ENCODE assay signal across 9 mouse cellular contexts in the genomic region with DNA sequence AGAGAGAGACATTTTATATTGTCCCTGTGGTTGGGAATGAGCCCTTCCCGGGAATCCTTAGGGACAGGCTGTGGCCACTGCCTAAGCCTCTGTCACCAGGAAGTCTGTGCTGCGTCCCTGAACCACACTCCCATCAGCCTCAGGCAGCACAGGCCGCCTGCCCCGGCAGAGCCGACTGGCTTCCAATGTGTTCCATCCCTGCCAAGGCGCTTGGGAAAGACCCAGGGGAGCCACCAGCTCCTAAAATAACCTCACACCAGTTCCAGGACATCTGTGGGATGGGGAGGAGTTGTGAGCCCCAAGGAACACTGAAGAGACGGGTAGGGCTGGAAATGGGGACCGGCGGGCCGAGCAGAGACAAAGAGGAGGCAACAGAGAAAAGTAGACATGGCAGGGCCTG. TPM values are rescaled to one million over a fixed set of nuclear protein-coding genes. Genes with fewer than 3 reads are reported as not detected.
DNase-seq lines count a peak whose midpoint lies in the region; ATAC-seq and TF ChIP-seq lines count a peak whose summit lies in the region.
"Had no signal": no experiment of that assay in that cellular context is flagged by ENCODE, and none has a peak within 500 bp of the region (broad histone marks: within the 10 kb centered on the region; RNA-seq: fewer than 3 reads in every experiment).

No protein-coding gene starts in this region.

- no peak for TF ChIP-seq CTCF in hindbrain, postnatal 0 days (IDR thresholded peaks at IDR 0.05; ENCODE audit: low read depth)
- TF ChIP-seq CTCF in gastrocnemius, adult 2 months (IDR thresholded peaks at IDR 0.05): no peak
- TF ChIP-seq CTCF in kidney, postnatal 0 days (IDR thresholded peaks at IDR 0.05; ENCODE audit: low read depth): no peak
- no peak for TF ChIP-seq CTCF in intestine, postnatal 0 days (IDR thresholded peaks at IDR 0.05; ENCODE audit: low read depth)

- no peak overlapping the region for H3K9ac ChIP-seq in hindbrain, postnatal 0 days (replicated peaks; ENCODE audit: low read length)
- H3K9ac ChIP-seq in hindbrain, embryonic 13.5 days: no peak overlapping the region
- H3K9ac ChIP-seq in kidney, postnatal 0 days (ENCODE audit: low read depth, low read length): no peak overlapping the region
- no peak overlapping the region for H3K9ac ChIP-seq in intestine, postnatal 0 days (ENCODE audit: low read depth, low read length)

- H3K36me3 ChIP-seq in hindbrain, postnatal 0 days (ENCODE audit: insufficient read depth, low read length): no peaks in the 10 kb centered on the region
- no peaks in the 10 kb centered on the region for H3K36me3 ChIP-seq in hindbrain, embryonic 13.5 days
- H3K36me3 ChIP-seq in kidney, postnatal 0 days (ENCODE audit: insufficient read depth, low read length): no peaks in the 10 kb centered on the region
- H3K36me3 ChIP-seq in intestine, postnatal 0 days (ENCODE audit: control insufficient read depth, insufficient read depth): no peaks in the 10 kb centered on the region

- no peaks in the 10 kb centered on the region for H3K27me3 ChIP-seq in hindbrain, postnatal 0 days (ENCODE audit: insufficient read depth, low read length)
- 0 out of 2 replicates have a peak, but pooled peaks cover 4% of the 10 kb centered on the region for H3K27me3 ChIP-seq in hindbrain, embryonic 13.5 days
- no peaks in the 10 kb centered on the region for H3K27me3 ChIP-seq in kidney, postnatal 0 days (ENCODE audit: insufficient read depth, low read length)
- no peaks in the 10 kb centered on the region for H3K27me3 ChIP-seq in intestine, postnatal 0 days (replicated peaks; ENCODE audit: control insufficient read depth, insufficient read depth, low read length)

- H3K4me3 ChIP-seq in hindbrain, postnatal 0 days (ENCODE audit: low read length): no peak overlapping the region
- H3K4me3 ChIP-seq in hindbrain, embryonic 13.5 days: no peak overlapping the region
- H3K4me3 ChIP-seq in gastrocnemius, adult 2 months: peak overlapping the region; percentile 49
- H3K4me3 ChIP-seq in kidney, postnatal 0 days (replicated peaks; ENCODE audit: low read depth, low read length): no peak overlapping the region
- H3K4me3 ChIP-seq in intestine, postnatal 0 days (ENCODE audit: low read depth, low read length): no peak overlapping the region

- H3K27ac ChIP-seq in hindbrain, postnatal 0 days: no peak overlapping the region
- no peak overlapping the region; the same call in 1 of the 2 replicates for H3K27ac ChIP-seq in hindbrain, embryonic 13.5 days
- H3K27ac ChIP-seq in gastrocnemius, adult 2 months: peak overlapping the region; percentile 82
- peak overlapping the region; percentile 62 for H3K27ac ChIP-seq in kidney, postnatal 0 days
- no peak overlapping the region for H3K27ac ChIP-seq in intestine, postnatal 0 days (ENCODE audit: low read depth, low read length)

- ATAC-seq in hindbrain, postnatal 0 days: no peak
- ATAC-seq in hindbrain, embryonic 13.5 days (ENCODE audit: low FRiP score): no peak
- ATAC-seq in kidney, postnatal 0 days (replicated peaks; ENCODE audit: low FRiP score, low read depth): no peak
- no peak for ATAC-seq in megakaryocyte progenitor cell, adult 5-6 weeks (replicated peaks; ENCODE audit: poor library complexity)
- no peak for ATAC-seq in intestine, postnatal 0 days

- H3K9me3 ChIP-seq in hindbrain, postnatal 0 days (ENCODE audit: low read length): no peaks in the 10 kb centered on the region
- H3K9me3 ChIP-seq in hindbrain, embryonic 13.5 days: no peaks in the 10 kb centered on the region
- no peaks in the 10 kb centered on the region for H3K9me3 ChIP-seq in kidney, postnatal 0 days (replicated peaks; ENCODE audit: low read length)
- no peaks in the 10 kb centered on the region for H3K9me3 ChIP-seq in intestine, postnatal 0 days (ENCODE audit: control insufficient read depth)

- peak; percentile 35 for DNase-seq in hindbrain, postnatal 0 days (ENCODE audit: low spot score)
- DNase-seq in NIH3T3 (ENCODE audit: low read depth): peak; percentile 19
- DNase-seq in gastrocnemius, adult 2 months: peak; percentile 95
- no peak for DNase-seq in kidney, postnatal 0 days (ENCODE audit: low spot score)
- no peak for DNase-seq in B cell, adult 2 months

- H3K4me1 ChIP-seq in hindbrain, postnatal 0 days (ENCODE audit: insufficient read depth, low read length): no peaks in the 10 kb centered on the region
- H3K4me1 ChIP-seq in hindbrain, embryonic 13.5 days (replicated peaks): peaks cover 21% of the 10 kb centered on the region
- peaks cover 11% of the 10 kb centered on the region; the same call in 1 of the 2 replicates for H3K4me1 ChIP-seq in kidney, postnatal 0 days (replicated peaks; ENCODE audit: insufficient read depth, low read length)
- no peaks in the 10 kb centered on the region for H3K4me1 ChIP-seq in intestine, postnatal 0 days (replicated peaks; ENCODE audit: control insufficient read depth, insufficient read depth, low read length)

- WGBS in hindbrain, postnatal 0 days: 41% methylated on average over 10 of the region's 10 CpGs
- 47% methylated on average over 10 of the region's 10 CpGs for WGBS in hindbrain, embryonic 13.5 days
- 54% methylated on average over 10 of the region's 10 CpGs for WGBS in kidney, postnatal 0 days
- 69% methylated on average over 10 of the region's 10 CpGs for WGBS in intestine, postnatal 0 days

- H3K4me2 ChIP-seq in hindbrain, postnatal 0 days (ENCODE audit: low read depth, low read length): no peak overlapping the region
- H3K4me2 ChIP-seq in hindbrain, embryonic 13.5 days: no peak overlapping the region
- no peak overlapping the region for H3K4me2 ChIP-seq in kidney, postnatal 0 days (ENCODE audit: low read length)
- no peak overlapping the region for H3K4me2 ChIP-seq in intestine, postnatal 0 days (replicated peaks; ENCODE audit: low read depth)

- intact Hi-C loops in gastrocnemius, adult 2 months (cut with DNase I): no loop called here

RNA-seq across cellular contexts. Expression of a gene that starts 6.8 kb away (rescaled TPM):
- not detected in 2 replicates for total RNA-seq in hindbrain, postnatal 0 days (2014; rRNA removed)
- 0.25 and 0.32 TPM in 2 replicates for polyA plus RNA-seq in hindbrain, postnatal 0 days (2015; fragmentation: Nextera tagmentation; extraction: Ambion mirVana)
- polyA plus RNA-seq in hindbrain, embryonic 13.5 days (2015; fragmentation: Nextera tagmentation; extraction: Ambion mirVana): not detected in 2 replicates
- total RNA-seq in gastrocnemius, adult 2 months (2021): not detected
- not detected in 2 replicates for polyA plus RNA-seq in kidney, postnatal 0 days (2015; fragmentation: Nextera tagmentation; extraction: Ambion mirVana)
- not detected in 2 replicates for total RNA-seq in megakaryocyte progenitor cell, adult 5-6 weeks (2015)
- not detected in 2 replicates for total RNA-seq in megakaryocyte progenitor cell, adult 5-6 weeks (2017)
- polyA plus RNA-seq in intestine, postnatal 0 days (2015; fragmentation: Nextera tagmentation; extraction: Ambion mirVana): 1.1 and 1.5 TPM in 2 replicates
- total RNA-seq: liver, adult 2 months had no signal
- polyA plus RNA-seq: liver, adult 2 months had no signal

RNA-seq across cellular contexts. Expression of a gene that starts 35.4 kb away (rescaled TPM):
- total RNA-seq in hindbrain, postnatal 0 days (2014; rRNA removed): 81.4 and 112 TPM in 2 replicates
- 29.7 and 35.1 TPM in 2 replicates for polyA plus RNA-seq in hindbrain, postnatal 0 days (2015; fragmentation: Nextera tagmentation; extraction: Ambion mirVana)
- 22.9 and 27.1 TPM in 2 replicates for polyA plus RNA-seq in hindbrain, embryonic 13.5 days (2015; fragmentation: Nextera tagmentation; extraction: Ambion mirVana)
- total RNA-seq in gastrocnemius, adult 2 months (2021): 1 to 10 TPM; 3.2 to 6.1 TPM
- polyA plus RNA-seq in kidney, postnatal 0 days (2015; fragmentation: Nextera tagmentation; extraction: Ambion mirVana): 28.8 and 33.4 TPM in 2 replicates
- total RNA-seq in megakaryocyte progenitor cell, adult 5-6 weeks (2015): 4.8 and 5.6 TPM in 2 replicates
- 13.4 and 15.2 TPM in 2 replicates for total RNA-seq in megakaryocyte progenitor cell, adult 5-6 weeks (2017)
- polyA plus RNA-seq in intestine, postnatal 0 days (2015; fragmentation: Nextera tagmentation; extraction: Ambion mirVana): 7.1 and 7.3 TPM in 2 replicates

Comparison
In these comparisons a context has a peak if more than half of its experiments do, and no peak if none do; other contexts are left out.
1. DNase-seq: peak in hindbrain, postnatal 0 days (single experiment), NIH3T3 (single experiment) and gastrocnemius, adult 2 months (single experiment); none in kidney, postnatal 0 days (single experiment) and B cell, adult 2 months (0 of 2).
2. H3K27ac ChIP-seq: peak in gastrocnemius, adult 2 months (single experiment) and kidney, postnatal 0 days (single experiment); none in hindbrain, postnatal 0 days (single experiment), hindbrain, embryonic 13.5 days (single experiment) and intestine, postnatal 0 days (single experiment).